Mouse (Mus musculus) ES-Bruce4 (cell line): ENCODE measurements around the gene Golt1a.

Experiments used
- CTCF ChIP-seq: IDR thresholded peaks from one replicate; pipeline ENCODE4 v1.8.1; 2011; ENCODE audit warnings: low read depth, low read length
- EP300 ChIP-seq: IDR thresholded peaks from 2 replicates; pipeline ENCODE4 v1.6.1; 2011; ENCODE audit warnings: low read depth, low read length; ENCODE audit not compliant: insufficient read depth

- TF ChIP-seq CTCF (no peak), EP300 (no peak)
These were observed 10.8 kb upstream of the Golt1a start for GRCm38 (mm10) chr1:133298816-133299215.
